Mouse (Mus musculus): ENCODE data around the gene Ccdc51.

- TF ChIP-seq POLR2A (IDR thresholded peaks at IDR 0.05; ENCODE audit: borderline replicate concordance, low read depth, low read length) (no peak), CTCF (IDR thresholded peaks at IDR 0.05; ENCODE audit: low read depth, low read length) (no peak)
These were observed 24.8 kb upstream of the Ccdc51 start for GRCm38 (mm10) chr9:109057543-109057942.

All from bone marrow macrophage, adult 2 months (primary cell).